Mouse (Mus musculus): ENCODE results near the gene Sympk.

DNA sequence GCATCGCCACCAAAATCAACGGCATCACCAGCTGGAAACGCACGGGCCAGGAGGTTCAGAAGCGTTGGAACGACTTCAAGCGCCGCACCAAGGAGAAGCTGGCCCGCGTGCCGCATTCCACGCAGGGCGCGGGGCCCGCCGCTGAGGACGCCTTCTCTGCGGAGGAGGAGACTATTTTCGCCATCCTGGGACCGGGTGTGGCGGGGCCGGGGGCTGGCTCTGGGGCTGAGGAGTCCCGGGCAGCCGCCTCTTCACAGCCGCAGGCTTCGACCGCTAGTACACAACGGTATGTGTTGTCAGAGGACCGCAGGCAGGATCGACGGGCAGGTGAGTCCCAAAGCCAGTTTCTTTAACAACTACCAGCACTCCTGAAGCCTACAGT is 31.9 kb upstream of the Sympk start:
- TF ChIP-seq CTCF (IDR thresholded peaks at IDR 0.05) (no peak), EP300 (IDR thresholded peaks at IDR 0.05) (no peak)

All from lung, postnatal 0 days (tissue).